Comparison of ENCODE assay signal across 33 mouse cellular contexts in the genomic region with DNA sequence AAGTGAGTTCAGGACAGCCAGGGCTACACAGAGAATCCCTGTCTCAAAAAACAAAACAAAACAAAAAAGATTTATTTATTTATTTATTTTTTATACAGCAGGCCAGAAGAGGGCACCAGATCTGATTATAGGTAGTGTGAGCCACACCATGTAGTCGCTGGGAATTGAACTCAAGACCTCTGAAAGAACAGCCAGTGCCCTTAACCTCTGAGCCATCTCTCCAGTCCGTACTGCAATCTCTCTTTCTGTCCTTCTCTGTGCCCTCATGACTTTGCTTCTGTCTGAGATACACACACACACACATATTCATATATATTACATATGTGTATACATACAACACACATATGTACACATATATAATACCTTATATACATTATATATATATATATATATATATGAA. TPM values are rescaled to one million over a fixed set of nuclear protein-coding genes. Genes with fewer than 3 reads are reported as not detected.
DNase-seq lines count a peak whose midpoint lies in the region; ATAC-seq and TF ChIP-seq lines count a peak whose summit lies in the region.
"Had no signal": no experiment of that assay in that cellular context is flagged by ENCODE, and none has a peak within 500 bp of the region (broad histone marks: within the 10 kb centered on the region; RNA-seq: fewer than 3 reads in every experiment).

No protein-coding gene starts in this region.

- ATAC-seq in stomach, postnatal 0 days (ENCODE audit: low FRiP score, low TSS enrichment), result no peak
- ATAC-seq: inflammation-experienced regulatory T-cells, adult 6 months had no signal

- H3K36me3 ChIP-seq in stomach, postnatal 0 days (ENCODE audit: control insufficient read depth, insufficient read depth, low read length), result no peaks in the 10 kb centered on the region
- no peaks in the 10 kb centered on the region for H3K36me3 ChIP-seq in embryonic facial prominence, embryonic 10.5 days (replicated peaks)
- H3K36me3 ChIP-seq: embryonic facial prominence, embryonic 13.5 days; forebrain, embryonic 12.5 days; G1E; hindbrain, embryonic 13.5 days; limb, embryonic 15.5 days; liver, embryonic 15.5 days; neural tube, embryonic 12.5 days; stomach, embryonic 15.5 days had no signal

- 75% methylated on average over 2 of the region's 2 CpGs for WGBS in stomach, postnatal 0 days
- WGBS in embryonic facial prominence, embryonic 10.5 days, result 80% methylated on average over 2 of the region's 2 CpGs

- no peak overlapping the region for H3K9ac ChIP-seq in stomach, postnatal 0 days (ENCODE audit: low read length)
- H3K9ac ChIP-seq: embryonic facial prominence, embryonic 13.5 days; forebrain, embryonic 12.5 days; hindbrain, embryonic 13.5 days; limb, embryonic 15.5 days; liver, embryonic 15.5 days; neural tube, embryonic 12.5 days; stomach, embryonic 15.5 days had no signal

- no peak overlapping the region for H3K4me2 ChIP-seq in stomach, postnatal 0 days (replicated peaks; ENCODE audit: low read depth)
- H3K4me2 ChIP-seq: embryonic facial prominence, embryonic 13.5 days; forebrain, embryonic 12.5 days; hindbrain, embryonic 13.5 days; limb, embryonic 15.5 days; liver, embryonic 15.5 days; midbrain, embryonic 11.5 days; neural tube, embryonic 12.5 days; stomach, embryonic 15.5 days had no signal

- no peaks in the 10 kb centered on the region for H3K4me1 ChIP-seq in stomach, postnatal 0 days (replicated peaks; ENCODE audit: control insufficient read depth, insufficient read depth)
- no peaks in the 10 kb centered on the region for H3K4me1 ChIP-seq in embryonic facial prominence, embryonic 10.5 days
- H3K4me1 ChIP-seq: embryonic facial prominence, embryonic 13.5 days; forebrain, embryonic 12.5 days; hindbrain, embryonic 13.5 days; neural tube, embryonic 12.5 days; stomach, embryonic 15.5 days had no signal

- H3K9me3 ChIP-seq in stomach, postnatal 0 days (ENCODE audit: control insufficient read depth, low read length), result no peaks in the 10 kb centered on the region
- no peaks in the 10 kb centered on the region for H3K9me3 ChIP-seq in embryonic facial prominence, embryonic 10.5 days
- H3K9me3 ChIP-seq: embryonic facial prominence, embryonic 13.5 days; forebrain, embryonic 12.5 days; G1E; hindbrain, embryonic 13.5 days; limb, embryonic 15.5 days; liver, embryonic 15.5 days; neural tube, embryonic 12.5 days; stomach, embryonic 15.5 days had no signal

- no peak overlapping the region for H3K27ac ChIP-seq in layer of hippocampus, adult 2 months
- no peak overlapping the region for H3K27ac ChIP-seq in stomach, postnatal 0 days (replicated peaks)
- no peak overlapping the region for H3K27ac ChIP-seq in embryonic facial prominence, embryonic 10.5 days (replicated peaks)
- H3K27ac ChIP-seq: embryonic facial prominence, embryonic 13.5 days; forebrain, embryonic 12.5 days; hindbrain, embryonic 13.5 days; limb, embryonic 15.5 days; liver, embryonic 15.5 days; neural tube, embryonic 12.5 days; stomach, embryonic 15.5 days had no signal

- no peak for DNase-seq in layer of hippocampus, adult 2 months (ENCODE audit: low spot score in 2 of 2)
- DNase-seq in layer of hippocampus, adult 18-20 months (ENCODE audit: low spot score in 2 of 2), result no peak
- DNase-seq in thymus, postnatal 0 days (ENCODE audit: low spot score), result peak; percentile 13
- DNase-seq in thymus, adult 18-20 months, result no peak
- DNase-seq in R1 (ENCODE audit: low read depth, low spot score), result peak; percentile 44
- no peak for DNase-seq in stomach, postnatal 0 days (ENCODE audit: low spot score)
- DNase-seq in embryonic facial prominence, embryonic 10.5 days (ENCODE audit: low spot score), result no peak
- no peak for DNase-seq in urinary bladder, postnatal 10 days (ENCODE audit: low spot score)
- DNase-seq: adrenal gland, postnatal 25 days; cerebellum, adult 11 months; cerebellum, adult 9-11 months; gastrocnemius, postnatal 36 days; kidney, adult 9 months; kidney, postnatal 25 days; lung, postnatal 10 days; right cerebral cortex, postnatal 4 days; thymus, adult 2 months had no signal

- no peak for TF ChIP-seq EP300 in stomach, postnatal 0 days (optimal IDR thresholded peaks at IDR 0.05)

- H3K27me3 ChIP-seq in stomach, postnatal 0 days (ENCODE audit: control insufficient read depth, insufficient read depth, low read length), result no peaks in the 10 kb centered on the region
- no peaks in the 10 kb centered on the region for H3K27me3 ChIP-seq in embryonic facial prominence, embryonic 10.5 days (replicated peaks; ENCODE audit: low read depth, poor library complexity, severe bottlenecking)
- H3K27me3 ChIP-seq: CH12.LX; embryonic facial prominence, embryonic 13.5 days; forebrain, embryonic 12.5 days; hindbrain, embryonic 13.5 days; limb, embryonic 15.5 days; liver, embryonic 15.5 days; neural tube, embryonic 12.5 days; stomach, embryonic 15.5 days had no signal

- peak; percentile 45 for TF ChIP-seq CTCF in layer of hippocampus, adult 2 months (conservative IDR thresholded peaks at IDR 0.05)
- TF ChIP-seq CTCF in stomach, postnatal 0 days (IDR thresholded peaks at IDR 0.05; ENCODE audit: low read depth), result peak; percentile 29; the same call in 1 of the 2 replicates

- no peak overlapping the region for H3K4me3 ChIP-seq in layer of hippocampus, adult 2 months
- H3K4me3 ChIP-seq in stomach, postnatal 0 days (ENCODE audit: low read depth, low read length), result no peak overlapping the region
- no peak overlapping the region for H3K4me3 ChIP-seq in embryonic facial prominence, embryonic 10.5 days
- H3K4me3 ChIP-seq: embryonic facial prominence, embryonic 13.5 days; erythroblast, embryonic 14.5 days; forebrain, embryonic 12.5 days; hindbrain, embryonic 13.5 days; limb, embryonic 15.5 days; liver, embryonic 15.5 days; neural tube, embryonic 12.5 days; stomach, embryonic 15.5 days had no signal

RNA-seq across cellular contexts. Expression of a gene that starts 10.2 kb away (rescaled TPM):
- 1 to 10 TPM; 3.9 to 4.0 TPM for total RNA-seq in layer of hippocampus, adult 2 months (2021)
- 1 to 10 TPM; 5.3 to 6.0 TPM for total RNA-seq in layer of hippocampus, adult 18-20 months (2021)
- 1.7 and 1.8 TPM in 2 replicates for polyA plus RNA-seq in thymus, postnatal 0 days (2015; fragmentation: Nextera tagmentation; extraction: Ambion mirVana)
- 0.68 and 0.72 TPM in 2 replicates for polyA plus RNA-seq in stomach, postnatal 0 days (2015; fragmentation: Nextera tagmentation; extraction: Ambion mirVana)
- polyA plus RNA-seq in embryonic facial prominence, embryonic 10.5 days (2016; fragmentation: Nextera tagmentation; extraction: Ambion mirVana), result 2.0 and 2.4 TPM in 2 replicates
- total RNA-seq: gastrocnemius, postnatal 36 days had no signal
- polyA plus RNA-seq: erythroblast, embryonic 14.5 days; G1E; inflammation-experienced regulatory T-cells, adult 6 months had no signal

RNA-seq across cellular contexts. Expression of a gene that starts 10.5 kb away (rescaled TPM):
- 10 to 100 TPM; 56.2 to 62.7 TPM for total RNA-seq in layer of hippocampus, adult 2 months (2021)
- total RNA-seq in layer of hippocampus, adult 18-20 months (2021), result 10 to 100 TPM; 63.0 to 63.5 TPM
- 18.4 and 19.1 TPM in 2 replicates for polyA plus RNA-seq in thymus, postnatal 0 days (2015; fragmentation: Nextera tagmentation; extraction: Ambion mirVana)
- 16.7 and 17.9 TPM in 2 replicates for polyA plus RNA-seq in stomach, postnatal 0 days (2015; fragmentation: Nextera tagmentation; extraction: Ambion mirVana)
- 19.7 and 21.5 TPM in 2 replicates for polyA plus RNA-seq in embryonic facial prominence, embryonic 10.5 days (2016; fragmentation: Nextera tagmentation; extraction: Ambion mirVana)

RNA-seq across cellular contexts. Expression of a gene that starts 40.0 kb away (rescaled TPM):
- total RNA-seq in layer of hippocampus, adult 2 months (2021), result under 1 TPM in 1 of 2 experiments, not detected in 1; 0.38 TPM
- not detected for total RNA-seq in layer of hippocampus, adult 18-20 months (2021)
- polyA plus RNA-seq in thymus, postnatal 0 days (2015; fragmentation: Nextera tagmentation; extraction: Ambion mirVana), result 0.09 TPM in 1 of 2 replicates, not detected in the other
- polyA plus RNA-seq in stomach, postnatal 0 days (2015; fragmentation: Nextera tagmentation; extraction: Ambion mirVana), result 0.07 TPM in 1 of 2 replicates, not detected in the other
- not detected in 2 replicates for polyA plus RNA-seq in embryonic facial prominence, embryonic 10.5 days (2016; fragmentation: Nextera tagmentation; extraction: Ambion mirVana)
- total RNA-seq: adrenal gland, postnatal 25 days; gastrocnemius, postnatal 36 days; heart, adult 8-10 months; heart, postnatal 25 days had no signal
- polyA plus RNA-seq: embryonic facial prominence, embryonic 13.5 days; erythroblast, embryonic 14.5 days; forebrain, embryonic 12.5 days; G1E; heart, embryonic 14.5 days; inflammation-experienced regulatory T-cells, adult 6 months; limb, embryonic 15.5 days; midbrain, embryonic 11.5 days; neural tube, embryonic 12.5 days; stomach, embryonic 15.5 days; thymus, adult 2 months had no signal

RNA-seq across cellular contexts. Expression of a gene that starts 40.1 kb away (rescaled TPM):
- not detected for total RNA-seq in layer of hippocampus, adult 2 months (2021)
- not detected for total RNA-seq in layer of hippocampus, adult 18-20 months (2021)
- polyA plus RNA-seq in thymus, postnatal 0 days (2015; fragmentation: Nextera tagmentation; extraction: Ambion mirVana), result 0.62 TPM in 1 of 2 replicates, not detected in the other
- polyA plus RNA-seq in stomach, postnatal 0 days (2015; fragmentation: Nextera tagmentation; extraction: Ambion mirVana), result 0.36 and 0.44 TPM in 2 replicates
- polyA plus RNA-seq in embryonic facial prominence, embryonic 10.5 days (2016; fragmentation: Nextera tagmentation; extraction: Ambion mirVana), result not detected in 2 replicates
- total RNA-seq: adrenal gland, postnatal 25 days; CH12.LX; G1E; gastrocnemius, postnatal 36 days; heart, adult 8-10 months; heart, postnatal 25 days; left cerebral cortex, postnatal 36 days had no signal
- polyA plus RNA-seq: embryonic facial prominence, embryonic 13.5 days; forebrain, embryonic 12.5 days; G1E; heart, embryonic 14.5 days; hindbrain, embryonic 13.5 days; inflammation-experienced regulatory T-cells, adult 6 months; limb, embryonic 15.5 days; midbrain, embryonic 11.5 days; neural tube, embryonic 12.5 days had no signal

Comparison
In these comparisons a context has a peak if more than half of its experiments do, and no peak if none do; other contexts are left out.
1. DNase-seq: peak in thymus, postnatal 0 days (single experiment) and R1 (single experiment); none in layer of hippocampus, adult 2 months (0 of 2), layer of hippocampus, adult 18-20 months (0 of 2), thymus, adult 18-20 months (0 of 2), stomach, postnatal 0 days (single experiment), embryonic facial prominence, embryonic 10.5 days (single experiment) and urinary bladder, postnatal 10 days (single experiment).